10 mouse cellular contexts compared by ENCODE assay signal in the genomic region with DNA sequence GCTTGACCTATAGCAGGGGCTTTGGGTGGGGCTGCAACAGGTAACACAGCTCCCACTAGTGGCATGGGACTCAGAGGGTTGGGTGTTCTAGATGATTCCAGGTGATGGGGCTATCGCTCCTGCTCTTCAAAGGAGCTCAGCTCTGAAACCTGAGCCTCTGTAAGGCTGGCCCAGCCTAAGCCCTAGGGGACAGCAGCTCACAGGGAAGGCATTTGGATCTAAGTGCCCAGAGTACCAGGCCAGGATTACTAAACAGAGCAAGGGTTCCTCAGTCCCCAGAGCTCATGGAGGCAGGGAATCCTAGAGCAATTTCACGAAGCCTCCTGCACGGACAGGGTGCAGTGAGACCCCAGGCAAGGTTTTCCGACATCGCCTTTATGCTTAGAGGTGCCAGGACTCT. TPM values are rescaled to one million over a fixed set of nuclear protein-coding genes. Genes with fewer than 3 reads are reported as not detected.
A peak's percentile ranks its signal among the peaks of the same experiment; 100 is the strongest.
DNase-seq lines count a peak whose midpoint lies in the region; ATAC-seq and TF ChIP-seq lines count a peak whose summit lies in the region.
"Had no signal": no experiment of that assay in that cellular context is flagged by ENCODE, and none has a peak within 500 bp of the region (broad histone marks: within the 10 kb centered on the region; RNA-seq: fewer than 3 reads in every experiment).

No protein-coding gene starts in this region.

- DNase-seq in adipocyte (ENCODE audit: low spot score): peak; percentile 66
- no peak for DNase-seq in cerebellum, adult 18-20 months
- DNase-seq in cerebellum, postnatal 14 days: no peak
- DNase-seq: lung, postnatal 36 days had no signal

- no peak overlapping the region; the same call in 1 of the 2 replicates for H3K4me3 ChIP-seq in hindbrain, embryonic 13.5 days
- no peak overlapping the region for H3K4me3 ChIP-seq in hindbrain, embryonic 16.5 days (ENCODE audit: low read length)
- H3K4me3 ChIP-seq in E14TG2a.4 (replicated peaks; ENCODE audit: low read length): peak overlapping the region; percentile 48
- H3K4me3 ChIP-seq in limb, embryonic 15.5 days: peak overlapping the region; percentile 7; the same call in 1 of the 2 replicates
- H3K4me3 ChIP-seq: myocyte had no signal

- H3K36me3 ChIP-seq in hindbrain, embryonic 13.5 days: no peaks in the 10 kb centered on the region
- H3K36me3 ChIP-seq in hindbrain, embryonic 16.5 days (ENCODE audit: control insufficient read depth, insufficient read depth, low read length): no peaks in the 10 kb centered on the region
- 0 out of 2 replicates have a peak, but pooled peaks cover 2% of the 10 kb centered on the region for H3K36me3 ChIP-seq in E14TG2a.4 (ENCODE audit: insufficient read depth, low read length)
- no peaks in the 10 kb centered on the region for H3K36me3 ChIP-seq in limb, embryonic 15.5 days

- no peak for ATAC-seq in hindbrain, embryonic 13.5 days (ENCODE audit: low FRiP score)
- no peak for ATAC-seq in hindbrain, embryonic 16.5 days
- no peak for ATAC-seq in limb, embryonic 15.5 days (ENCODE audit: insufficient number of reproducible peaks, low FRiP score, low TSS enrichment, low read depth)

- H3K4me2 ChIP-seq in hindbrain, embryonic 13.5 days: peak overlapping the region; percentile 4; the same call in 1 of the 2 replicates
- H3K4me2 ChIP-seq in hindbrain, embryonic 16.5 days (ENCODE audit: low read length): no peak overlapping the region
- H3K4me2 ChIP-seq in limb, embryonic 15.5 days: no peak overlapping the region

- no peaks in the 10 kb centered on the region for H3K9me3 ChIP-seq in hindbrain, embryonic 13.5 days
- no peaks in the 10 kb centered on the region for H3K9me3 ChIP-seq in hindbrain, embryonic 16.5 days (ENCODE audit: control insufficient read depth, low read length)
- H3K9me3 ChIP-seq in E14TG2a.4 (ENCODE audit: low read length): no peaks in the 10 kb centered on the region
- no peaks in the 10 kb centered on the region for H3K9me3 ChIP-seq in limb, embryonic 15.5 days

- no peak overlapping the region for H3K27ac ChIP-seq in hindbrain, embryonic 13.5 days
- H3K27ac ChIP-seq in hindbrain, embryonic 16.5 days (ENCODE audit: low read depth, low read length): no peak overlapping the region
- no peak overlapping the region for H3K27ac ChIP-seq in limb, embryonic 15.5 days

- H3K4me1 ChIP-seq in hindbrain, embryonic 13.5 days (replicated peaks): peaks cover 26% of the 10 kb centered on the region
- peaks cover 12% of the 10 kb centered on the region for H3K4me1 ChIP-seq in hindbrain, embryonic 16.5 days (ENCODE audit: control insufficient read depth, insufficient read depth, low read depth, low read length)
- H3K4me1 ChIP-seq in E14TG2a.4 (replicated peaks; ENCODE audit: low read depth, low read length): peaks cover 95% of the 10 kb centered on the region
- peaks cover 27% of the 10 kb centered on the region for H3K4me1 ChIP-seq in limb, embryonic 15.5 days

- no peak for TF ChIP-seq CTCF in E14TG2a.4 (conservative IDR thresholded peaks at IDR 0.05; ENCODE audit: low read length)

- no peaks in the 10 kb centered on the region for H3K27me3 ChIP-seq in hindbrain, embryonic 13.5 days
- H3K27me3 ChIP-seq in hindbrain, embryonic 16.5 days (replicated peaks; ENCODE audit: control insufficient read depth, insufficient read depth, low read length): no peaks in the 10 kb centered on the region
- no peaks in the 10 kb centered on the region; the same call in 1 of the 2 replicates for H3K27me3 ChIP-seq in E14TG2a.4 (ENCODE audit: insufficient read depth, low read length)
- no peaks in the 10 kb centered on the region for H3K27me3 ChIP-seq in limb, embryonic 15.5 days

- WGBS in hindbrain, embryonic 13.5 days: 85% methylated on average over 5 of the region's 5 CpGs
- WGBS in hindbrain, embryonic 16.5 days: 89% methylated on average over 5 of the region's 5 CpGs
- WGBS in limb, embryonic 15.5 days: 58% methylated on average over 5 of the region's 5 CpGs

- no peak overlapping the region for H3K9ac ChIP-seq in hindbrain, embryonic 13.5 days
- no peak overlapping the region for H3K9ac ChIP-seq in hindbrain, embryonic 16.5 days (ENCODE audit: low read depth, low read length)
- no peak overlapping the region for H3K9ac ChIP-seq in limb, embryonic 15.5 days

RNA-seq across cellular contexts. Expression of a gene that starts 0.7 kb away (rescaled TPM):
- polyA plus RNA-seq in hindbrain, embryonic 13.5 days (2015; fragmentation: Nextera tagmentation; extraction: Ambion mirVana): 5.6 and 5.7 TPM in 2 replicates
- 3.8 and 5.0 TPM in 2 replicates for polyA plus RNA-seq in hindbrain, embryonic 16.5 days (2015; fragmentation: Nextera tagmentation; extraction: Ambion mirVana)
- 8.1 and 9.5 TPM in 2 replicates for polyA plus RNA-seq in limb, embryonic 15.5 days (2015; fragmentation: Nextera tagmentation; extraction: Ambion mirVana)

RNA-seq across cellular contexts. Expression of a gene that starts 1.4 kb away (rescaled TPM):
- 235 and 244 TPM in 2 replicates for polyA plus RNA-seq in hindbrain, embryonic 13.5 days (2015; fragmentation: Nextera tagmentation; extraction: Ambion mirVana)
- 188 and 207 TPM in 2 replicates for polyA plus RNA-seq in hindbrain, embryonic 16.5 days (2015; fragmentation: Nextera tagmentation; extraction: Ambion mirVana)
- polyA plus RNA-seq in limb, embryonic 15.5 days (2015; fragmentation: Nextera tagmentation; extraction: Ambion mirVana): 3.1 and 4.9 TPM in 2 replicates

RNA-seq across cellular contexts. Expression of a gene that starts 20.7 kb away (rescaled TPM):
- polyA plus RNA-seq in hindbrain, embryonic 13.5 days (2015; fragmentation: Nextera tagmentation; extraction: Ambion mirVana): not detected in 2 replicates
- not detected in 2 replicates for polyA plus RNA-seq in hindbrain, embryonic 16.5 days (2015; fragmentation: Nextera tagmentation; extraction: Ambion mirVana)
- 171 and 203 TPM in 2 replicates for polyA plus RNA-seq in limb, embryonic 15.5 days (2015; fragmentation: Nextera tagmentation; extraction: Ambion mirVana)
- polyA plus RNA-seq: large intestine, adult 2 months; myocyte had no signal

Comparison
In these comparisons a context has a peak if more than half of its experiments do, and no peak if none do; other contexts are left out.
1. H3K4me3 ChIP-seq: peak in E14TG2a.4 (single experiment) and limb, embryonic 15.5 days (single experiment); none in hindbrain, embryonic 13.5 days (single experiment) and hindbrain, embryonic 16.5 days (single experiment).
2. RNA of a gene that starts 1.4 kb away (polyA plus RNA-seq): 235 to 244 TPM in hindbrain, embryonic 13.5 days and 188 to 207 TPM in hindbrain, embryonic 16.5 days; 3.1 to 4.9 TPM in limb, embryonic 15.5 days; every median in the first group is over 10 times any median in the second.
3. RNA of a gene that starts 20.7 kb away (polyA plus RNA-seq): 171 to 203 TPM in limb, embryonic 15.5 days; not detected in hindbrain, embryonic 16.5 days and not detected in hindbrain, embryonic 13.5 days; every median in the first group is over 100 times any median in the second.